Mouse (Mus musculus) hindbrain, embryonic 12.5 days (tissue): ENCODE data around the gene Pdxk. TPM values are rescaled to one million over a fixed set of nuclear protein-coding genes. Genes with fewer than 3 reads are reported as not detected.

ENCODE experiments used
- ATAC-seq: fragments of 200-750 bp; cut with Nextera tagmentation; 2 replicates; pipeline ENCODE4 v1.8.0; 2017; ENCODE audit warnings: moderate TSS enrichment; ENCODE audit not compliant: low FRiP score
- H3K27ac ChIP-seq: fragments of 300-500 bp; sonication (generic); 2 replicates; pipeline ENCODE4 v1.5.1; 2016; ENCODE audit warnings: mild to moderate bottlenecking
- H3K27me3 ChIP-seq: fragments of 300-500 bp; sonication (generic); 2 replicates; pipeline ENCODE4 v1.6.1; 2016; ENCODE audit warnings: mild to moderate bottlenecking
- H3K36me3 ChIP-seq: fragments of 300-500 bp; sonication (generic); 2 replicates; pipeline ENCODE4 v1.6.1; 2016; ENCODE audit warnings: mild to moderate bottlenecking
- H3K4me1 ChIP-seq: fragments of 300-500 bp; sonication (generic); 2 replicates; pipeline ENCODE4 v1.6.1; 2016
- H3K4me2 ChIP-seq: fragments of 300-500 bp; sonication (generic); replicated peaks from 2 replicates; pipeline ENCODE4 v1.6.1; 2016; ENCODE audit warnings: mild to moderate bottlenecking
- H3K4me3 ChIP-seq: fragments of 300-500 bp; sonication (generic); 2 replicates; pipeline ENCODE4 v1.5.1; 2016; ENCODE audit warnings: mild to moderate bottlenecking
- H3K9ac ChIP-seq: fragments of 300-500 bp; sonication (generic); 2 replicates; pipeline ENCODE4 v1.6.1; 2016; ENCODE audit warnings: mild to moderate bottlenecking, moderate library complexity
- H3K9me3 ChIP-seq: fragments of 300-500 bp; sonication (generic); replicated peaks from 2 replicates; pipeline ENCODE4 v1.6.1; 2016; ENCODE audit warnings: mild to moderate bottlenecking
- WGBS: fragments of 180-500 bp; shearing (Covaris S2); methylation state at CpG from one replicate; pipeline ENCODE4 v1.1.7; 2016; 5-methylcytosine and 5-hydroxymethylcytosine counted together
- microRNA-seq: library from miRNA; unstranded; fragments of <30 nt; microRNA quantifications from one replicate; pipeline ENCODE4, GENCODE M21; 2017
- polyA plus RNA-seq: library from polyadenylated mRNA; unstranded; fragments of >200 nt; fragmentation: Nextera tagmentation; extraction: Ambion mirVana; gene quantifications from 2 replicates; pipeline ENCODE4 v1.2.1, GENCODE M21; 2016

The Pdxk gene
- polyA plus RNA-seq, 1 experiment from 2014 or later: 13.0 TPM

- Histone ChIP-seq H3K27me3 (peaks cover 46% of the 10 kb centered on the region), H3K4me1 (peaks cover 14% of the 10 kb centered on the region), H3K36me3 (no peaks in the 10 kb centered on the region), H3K4me3 (no peak overlapping the region), H3K4me2 (peak overlapping the region; percentile 5; the same call in 1 of the 2 replicates), H3K9me3 (no peaks in the 10 kb centered on the region), H3K27ac (no peak overlapping the region), H3K9ac (no peak overlapping the region)
- no peak for ATAC-seq
- WGBS: 2% methylated on average over 18 of the region's 18 CpGs
Observed at GRCm38 (mm10) chr10:78392072-78392471, 72.7 kb downstream of the Pdxk start.

GRCm38 (mm10) chr10:78390982-78391470 is 73.7 kb downstream of the Pdxk start:
- H3K27me3 ChIP-seq: peaks cover 46% of the 10 kb centered on the region
- WGBS: 8% methylated on average over 4 of the region's 4 CpGs
- ATAC-seq: no peak

DNA sequence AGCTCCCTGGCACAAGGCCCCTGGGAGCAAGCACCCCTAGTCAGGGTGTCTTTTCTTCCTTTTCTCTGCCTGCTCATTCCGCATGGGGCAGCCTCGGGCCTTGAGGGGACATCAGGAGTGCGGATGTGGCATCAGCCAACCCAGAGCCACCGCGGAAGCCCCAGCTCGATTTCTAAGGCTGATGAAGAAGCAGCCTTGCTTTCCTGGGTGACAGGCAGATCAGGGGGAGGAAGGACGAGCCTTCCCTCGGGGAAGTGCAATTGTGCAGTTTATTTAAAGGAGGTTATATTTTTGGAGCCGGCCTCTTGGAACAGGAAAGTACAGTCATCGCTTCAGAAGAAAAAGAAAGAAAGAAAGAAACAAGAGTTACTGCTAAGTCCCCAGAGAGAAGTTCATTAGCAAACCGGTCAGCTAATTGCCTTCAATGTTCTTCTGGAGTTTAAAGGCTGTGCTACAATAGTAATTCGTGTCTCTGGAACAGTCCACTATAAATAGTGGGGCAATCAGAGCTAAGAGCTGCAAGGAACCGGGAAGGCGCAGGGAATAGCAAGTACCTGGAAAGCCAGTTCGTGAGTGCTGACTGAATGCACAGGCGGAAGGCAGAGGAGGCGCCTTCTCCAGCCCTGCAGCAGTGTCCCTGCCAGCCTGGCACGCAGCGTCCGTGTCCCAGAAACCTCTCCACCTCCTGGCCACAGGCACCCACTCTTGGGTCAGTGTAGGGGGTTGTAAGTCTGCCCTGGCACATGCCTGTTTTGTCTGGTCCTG is 76.4 kb downstream of the Pdxk start:
- no peak overlapping the region for H3K4me2 ChIP-seq
- peak overlapping the region; percentile 35; the same call in 1 of the 2 replicates for H3K9ac ChIP-seq
- no peak overlapping the region for H3K27ac ChIP-seq
- H3K36me3 ChIP-seq: no peaks in the 10 kb centered on the region
- H3K4me3 ChIP-seq: no peak overlapping the region
- peaks cover 46% of the 10 kb centered on the region for H3K27me3 ChIP-seq
- ATAC-seq: no peak
- H3K4me1 ChIP-seq: 0 out of 2 replicates have a peak, but pooled peaks cover 2% of the 10 kb centered on the region
- H3K9me3 ChIP-seq: no peaks in the 10 kb centered on the region
- WGBS: 70% methylated on average over 20 of the region's 20 CpGs

More at GRCm38 (mm10) chr10:78390982-78391470, 73.7 kb downstream of the Pdxk start:
- Histone ChIP-seq H3K4me3 (no peak overlapping the region), H3K36me3 (no peaks in the 10 kb centered on the region), H3K4me1 (peaks cover 7% of the 10 kb centered on the region; the same call in 1 of the 2 replicates), H3K27ac (no peak overlapping the region), H3K9me3 (no peaks in the 10 kb centered on the region), H3K4me2 (no peak overlapping the region), H3K9ac (no peak overlapping the region)

Small RNAs within 50 kb of the gene (microRNA-seq; reads per million reads assigned to microRNA genes)
- gene Mir6410 (not detected), gene Mir6907 (1.1 reads per million), gene Mir6908 (0.81 reads per million)

Other genes with a start within 250 kb of the Pdxk start
- 23.4 and 26.0 TPM in 2 replicates for gene Trappc10, start 220.3 kb downstream of the Pdxk start, polyA plus RNA-seq
- 59.2 and 59.7 TPM in 2 replicates for gene Agpat3, start 112.5 kb downstream of the Pdxk start, polyA plus RNA-seq
- gene Rrp1, start 51.9 kb downstream of the Pdxk start, polyA plus RNA-seq: 339 and 343 TPM in 2 replicates
- 127 and 138 TPM in 2 replicates for gene Cstb, start 39.3 kb downstream of the Pdxk start, polyA plus RNA-seq
- gene Olfr1358, start 52.5 kb upstream of the Pdxk start, polyA plus RNA-seq: not detected in 2 replicates
- 45.0 and 51.6 TPM in 2 replicates for gene Ilvbl, start 109.4 kb upstream of the Pdxk start, polyA plus RNA-seq
- gene Syde1, start 127.0 kb upstream of the Pdxk start, polyA plus RNA-seq: 9.2 and 10.8 TPM in 2 replicates
- gene Olfr1357, start 153.1 kb upstream of the Pdxk start, polyA plus RNA-seq: not detected in 2 replicates